Mouse (Mus musculus) duodenum, adult 2 months (tissue): Measurements from ENCODE around the gene Xpc. TPM values are rescaled to one million over a fixed set of nuclear protein-coding genes. Genes with fewer than 3 reads are reported as not detected.

Experiments
- polyA plus RNA-seq: library from polyadenylated mRNA; depleted of rRNA; stranded (reverse); fragments of >200 nt; gene quantifications from 2 replicates; pipeline ENCODE4 v1.2.3, GENCODE M21; 2012; ENCODE audit warnings: low replicate concordance; rRNA removed

Xpc gene
- 2.2 and 2.7 TPM in 2 replicates for polyA plus RNA-seq

DNA sequence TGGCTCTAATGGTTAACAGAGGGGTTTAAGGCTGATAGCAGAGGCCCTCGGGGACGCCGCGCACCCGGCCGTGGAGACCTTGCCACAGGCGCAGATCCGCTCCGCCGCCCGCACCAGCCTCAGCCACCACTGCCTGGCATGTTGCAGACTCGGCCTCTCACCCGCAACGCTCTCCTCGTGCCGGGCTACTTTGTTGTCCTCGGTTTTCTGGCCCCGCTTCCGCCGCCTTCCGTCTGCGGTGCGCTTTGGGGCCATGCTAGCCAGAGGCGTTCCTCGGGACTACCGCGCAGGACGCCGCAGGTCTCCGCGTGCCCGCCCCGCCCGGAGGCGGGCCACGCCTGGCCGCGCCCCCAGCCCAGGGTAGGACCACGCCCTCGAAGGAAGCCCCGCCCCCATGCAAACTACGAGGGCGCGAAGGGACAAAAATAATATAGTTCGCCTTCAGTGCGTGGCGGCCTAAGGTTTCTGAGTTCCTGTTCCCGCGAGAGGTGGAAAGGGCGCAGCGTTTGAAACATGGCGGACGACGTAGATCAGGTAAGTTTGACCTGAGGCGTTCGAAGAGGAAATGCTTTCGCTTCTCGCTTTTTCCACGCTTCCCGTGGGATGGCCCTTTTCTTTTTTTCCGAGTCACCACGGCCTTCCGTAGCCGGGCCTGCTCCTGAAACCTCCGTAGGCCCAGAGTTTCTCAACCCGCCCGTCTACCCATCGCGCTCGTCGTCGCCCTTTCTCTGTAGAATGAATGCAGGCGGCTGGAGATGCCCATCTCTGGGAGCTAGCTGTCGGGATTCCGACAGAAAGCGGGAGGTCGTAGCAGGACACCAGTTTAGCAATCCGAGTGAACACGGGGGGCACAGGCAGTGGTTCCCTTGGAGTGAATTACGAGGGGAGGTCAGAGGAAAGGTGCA, at the start of gene Xpc, which contains the start of gene Lsm3:
TSS of gene Xpc (minus strand) at position 344 of the 905 bp plus-strand sequence.
TSS of gene Lsm3 (plus strand) at position 384 of the 905 bp plus-strand sequence.

DNA sequence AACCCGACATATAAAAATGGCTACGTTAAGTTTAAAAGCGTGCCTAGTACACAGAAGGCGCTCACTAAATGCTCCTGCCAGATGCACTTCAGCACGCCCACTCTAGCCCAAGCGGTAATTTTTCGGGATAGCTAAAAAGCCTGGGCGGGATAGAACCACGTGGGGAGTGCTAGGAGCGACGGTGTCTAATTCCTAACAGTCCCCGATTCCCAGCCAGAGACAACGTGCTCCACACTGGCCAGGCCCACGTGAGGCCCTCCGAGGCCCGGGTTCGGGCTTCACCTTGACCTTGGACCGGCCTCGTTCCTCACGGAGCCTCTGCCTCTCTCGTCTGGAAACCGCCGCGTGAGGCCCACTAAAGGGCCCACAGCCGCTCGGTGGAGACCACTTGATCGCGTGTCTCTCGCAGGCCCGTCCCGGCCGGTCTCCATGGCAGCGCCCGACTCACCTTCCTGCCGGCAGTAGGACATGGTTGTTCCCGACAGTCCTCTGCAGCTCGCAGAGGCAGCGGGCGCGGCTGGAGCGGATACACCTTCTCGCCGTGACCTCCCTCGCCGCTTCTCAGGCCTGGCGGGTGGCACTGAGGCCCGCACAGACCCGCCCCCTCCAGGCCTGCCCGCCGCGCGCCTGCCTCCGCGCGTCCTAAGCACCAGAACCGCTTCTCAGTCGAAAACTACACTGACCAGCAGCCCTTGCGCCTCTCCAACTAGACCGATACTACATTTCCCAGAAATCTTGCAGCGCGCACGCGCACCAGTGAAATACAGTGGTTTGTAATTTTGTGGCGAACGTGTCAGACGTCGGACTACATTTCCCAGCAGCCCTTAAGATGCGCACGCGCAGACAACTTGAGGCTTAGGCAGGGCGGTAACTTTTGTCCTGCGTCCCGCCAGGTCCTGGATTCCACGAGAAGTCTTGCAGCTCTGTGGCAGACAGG, 42.6 kb downstream of the Xpc start, which contains the start of the genes Chchd4 and Tmem43:
TSS of gene Chchd4 (minus strand) at position 679 of the 937 bp plus-strand sequence.
TSS of gene Tmem43 (plus strand) at position 836 of the 937 bp plus-strand sequence.

Other genes starting within 250 kb of the Xpc start
- gene Wnt7a, start 104.5 kb downstream of the Xpc start, polyA plus RNA-seq = not detected in 2 replicates
- gene Chchd4, start 42.3 kb downstream of the Xpc start, polyA plus RNA-seq = 4.2 and 4.4 TPM in 2 replicates
- 15.7 and 17.7 TPM in 2 replicates for gene Tmem43, start 42.2 kb downstream of the Xpc start, polyA plus RNA-seq
- gene Lsm3, start within 50 bp of the Xpc start, polyA plus RNA-seq = 14.3 and 15.3 TPM in 2 replicates
- gene Slc6a6, start 168.2 kb upstream of the Xpc start, polyA plus RNA-seq = 103 and 136 TPM in 2 replicates